Mouse (Mus musculus): ENCODE data around the gene Fryl. TPM values are rescaled to one million over a fixed set of nuclear protein-coding genes. Genes with fewer than 3 reads are reported as not detected.
A peak's percentile ranks its signal among the peaks of the same experiment; 100 is the strongest.

Fryl gene
- polyA plus RNA-seq (2015; fragmentation: Nextera tagmentation; extraction: Ambion mirVana): 20.3 and 20.4 TPM in 2 replicates

GRCm38 (mm10) chr5:73256352-73257065 lies at the start of gene Fryl:
Gene Fryl, minus strand, starts transcription at chr5:73256619.
- Histone ChIP-seq H3K36me3 (ENCODE audit: control insufficient read depth, insufficient read depth, low read length) (no peaks in the 10 kb centered on the region), H3K4me2 (ENCODE audit: low read depth, low read length) (peak within 1 kb of the TSS; percentile 75), H3K4me1 (replicated peaks; ENCODE audit: control insufficient read depth, insufficient read depth, low read length) (peaks cover 9% of the 10 kb centered on the region), H3K27me3 (ENCODE audit: control insufficient read depth, insufficient read depth, low read depth, low read length) (no peaks in the 10 kb centered on the region), H3K9ac (ENCODE audit: low read length) (peak within 1 kb of the TSS; percentile 91), H3K27ac (ENCODE audit: low read length) (peak within 1 kb of the TSS; percentile 90), H3K4me3 (ENCODE audit: low read length) (peak within 1 kb of the TSS; percentile 99), H3K9me3 (ENCODE audit: control insufficient read depth, low read length) (no peaks in the 10 kb centered on the region)
- peak; percentile 99 for ATAC-seq (ENCODE audit: low read depth)
- under 1% methylated on average over 43 of the region's 44 CpGs for WGBS

GRCm38 (mm10) chr5:73304507-73304906 lies 48.1 kb upstream of the Fryl start:
- no peak overlapping the region for H3K9ac ChIP-seq (ENCODE audit: low read length)
- no peaks in the 10 kb centered on the region for H3K4me1 ChIP-seq (replicated peaks; ENCODE audit: control insufficient read depth, insufficient read depth, low read length)
- H3K4me3 ChIP-seq (ENCODE audit: low read length): no peak overlapping the region
- ATAC-seq (ENCODE audit: low read depth): no peak
- H3K4me2 ChIP-seq (ENCODE audit: low read depth, low read length): no peak overlapping the region
- 80% methylated on average over 12 of the region's 12 CpGs for WGBS
- no peaks in the 10 kb centered on the region for H3K27me3 ChIP-seq (ENCODE audit: control insufficient read depth, insufficient read depth, low read depth, low read length)
- H3K27ac ChIP-seq (ENCODE audit: low read length): no peak overlapping the region
- H3K9me3 ChIP-seq (ENCODE audit: control insufficient read depth, low read length): no peaks in the 10 kb centered on the region
- H3K36me3 ChIP-seq (ENCODE audit: control insufficient read depth, insufficient read depth, low read length): peaks cover 41% of the 10 kb centered on the region

GRCm38 (mm10) chr5:73301601-73302307 lies 45.3 kb upstream of the Fryl start:
- H3K9me3 ChIP-seq (ENCODE audit: control insufficient read depth, low read length): no peaks in the 10 kb centered on the region
- H3K4me1 ChIP-seq (replicated peaks; ENCODE audit: control insufficient read depth, insufficient read depth, low read length): no peaks in the 10 kb centered on the region
- H3K36me3 ChIP-seq (ENCODE audit: control insufficient read depth, insufficient read depth, low read length): peaks cover 37% of the 10 kb centered on the region
- H3K27ac ChIP-seq (ENCODE audit: low read length): no peak overlapping the region
- no peak for ATAC-seq (ENCODE audit: low read depth)
- no peaks in the 10 kb centered on the region for H3K27me3 ChIP-seq (ENCODE audit: control insufficient read depth, insufficient read depth, low read depth, low read length)
- no peak overlapping the region for H3K4me2 ChIP-seq (ENCODE audit: low read depth, low read length)
- H3K4me3 ChIP-seq (ENCODE audit: low read length): no peak overlapping the region
- 86% methylated on average over 7 of the region's 7 CpGs for WGBS
- no peak overlapping the region for H3K9ac ChIP-seq (ENCODE audit: low read length)

GRCm38 (mm10) chr5:73295916-73296315 lies 39.5 kb upstream of the Fryl start:
- Histone ChIP-seq H3K9ac (ENCODE audit: low read length) (no peak overlapping the region), H3K27ac (ENCODE audit: low read length) (no peak overlapping the region), H3K4me3 (ENCODE audit: low read length) (no peak overlapping the region), H3K9me3 (ENCODE audit: control insufficient read depth, low read length) (no peaks in the 10 kb centered on the region), H3K4me1 (replicated peaks; ENCODE audit: control insufficient read depth, insufficient read depth, low read length) (peaks cover 8% of the 10 kb centered on the region), H3K4me2 (ENCODE audit: low read depth, low read length) (no peak overlapping the region), H3K36me3 (ENCODE audit: control insufficient read depth, insufficient read depth, low read length) (peaks cover 30% of the 10 kb centered on the region), H3K27me3 (ENCODE audit: control insufficient read depth, insufficient read depth, low read depth, low read length) (no peaks in the 10 kb centered on the region)
- ATAC-seq (ENCODE audit: low read depth): no peak
- WGBS: 86% methylated on average over 4 of the region's 4 CpGs

- H3K36me3 ChIP-seq (ENCODE audit: control insufficient read depth, insufficient read depth, low read length): peaks cover 25% of the 10 kb centered on the region
- H3K27me3 ChIP-seq (ENCODE audit: control insufficient read depth, insufficient read depth, low read depth, low read length): no peaks in the 10 kb centered on the region
- H3K9ac ChIP-seq (ENCODE audit: low read length): no peak overlapping the region
- H3K4me2 ChIP-seq (ENCODE audit: low read depth, low read length): no peak overlapping the region
- no peak overlapping the region for H3K27ac ChIP-seq (ENCODE audit: low read length)
- no peak for ATAC-seq (ENCODE audit: low read depth)
- H3K4me3 ChIP-seq (ENCODE audit: low read length): no peak overlapping the region
- WGBS: 96% methylated on average over 7 of the region's 7 CpGs
- H3K4me1 ChIP-seq (replicated peaks; ENCODE audit: control insufficient read depth, insufficient read depth, low read length): peaks cover 8% of the 10 kb centered on the region
- H3K9me3 ChIP-seq (ENCODE audit: control insufficient read depth, low read length): no peaks in the 10 kb centered on the region
These were observed 38.6 kb upstream of the Fryl start for GRCm38 (mm10) chr5:73295016-73295415.

GRCm38 (mm10) chr5:73293458-73293827 lies 37.0 kb upstream of the Fryl start:
- Histone ChIP-seq H3K4me2 (ENCODE audit: low read depth, low read length) (peak overlapping the region; percentile 84), H3K27ac (ENCODE audit: low read length) (no peak overlapping the region), H3K9ac (ENCODE audit: low read length) (peak overlapping the region; percentile 80), H3K36me3 (ENCODE audit: control insufficient read depth, insufficient read depth, low read length) (peaks cover 19% of the 10 kb centered on the region), H3K9me3 (ENCODE audit: control insufficient read depth, low read length) (no peaks in the 10 kb centered on the region), H3K4me3 (ENCODE audit: low read length) (peak overlapping the region; percentile 79), H3K4me1 (replicated peaks; ENCODE audit: control insufficient read depth, insufficient read depth, low read length) (peaks cover 10% of the 10 kb centered on the region), H3K27me3 (ENCODE audit: control insufficient read depth, insufficient read depth, low read depth, low read length) (no peaks in the 10 kb centered on the region)
- WGBS: 6% methylated on average over 8 of the region's 8 CpGs
- no peak for ATAC-seq (ENCODE audit: low read depth)

- peak within 1 kb of the TSS; percentile 81 for H3K27ac ChIP-seq (ENCODE audit: low read length)
- peak; percentile 100 for ATAC-seq (ENCODE audit: low read depth)
- H3K9me3 ChIP-seq (ENCODE audit: control insufficient read depth, low read length): no peaks in the 10 kb centered on the region
- no peaks in the 10 kb centered on the region for H3K27me3 ChIP-seq (ENCODE audit: control insufficient read depth, insufficient read depth, low read depth, low read length)
- H3K4me3 ChIP-seq (ENCODE audit: low read length): peak within 1 kb of the TSS; percentile 79
- whole genome bisulfite sequencing: under 1% methylated on average over 55 of the region's 58 CpGs
- peak within 1 kb of the TSS; percentile 84 for H3K4me2 ChIP-seq (ENCODE audit: low read depth, low read length)
- peaks cover 10% of the 10 kb centered on the region for H3K4me1 ChIP-seq (replicated peaks; ENCODE audit: control insufficient read depth, insufficient read depth, low read length)
- H3K36me3 ChIP-seq (ENCODE audit: control insufficient read depth, insufficient read depth, low read length): peaks cover 16% of the 10 kb centered on the region
- peak within 1 kb of the TSS; percentile 80 for H3K9ac ChIP-seq (ENCODE audit: low read length)
These were observed 36.4 kb upstream of the Fryl start, which contains the start of gene Ociad1 for GRCm38 (mm10) chr5:73292502-73293457. Gene Ociad1, plus strand, starts transcription at chr5:73292784.

GRCm38 (mm10) chr5:73289900-73290299 lies 33.5 kb upstream of the Fryl start:
- peaks cover 7% of the 10 kb centered on the region for H3K4me1 ChIP-seq (replicated peaks; ENCODE audit: control insufficient read depth, insufficient read depth, low read length)
- no peaks in the 10 kb centered on the region for H3K27me3 ChIP-seq (ENCODE audit: control insufficient read depth, insufficient read depth, low read depth, low read length)
- peaks cover 1% of the 10 kb centered on the region for H3K36me3 ChIP-seq (ENCODE audit: control insufficient read depth, insufficient read depth, low read length)
- no peak for ATAC-seq (ENCODE audit: low read depth)
- H3K4me3 ChIP-seq (ENCODE audit: low read length): no peak overlapping the region
- H3K27ac ChIP-seq (ENCODE audit: low read length): no peak overlapping the region
- 61% methylated on average over 2 of the region's 2 CpGs for WGBS
- H3K9me3 ChIP-seq (ENCODE audit: control insufficient read depth, low read length): no peaks in the 10 kb centered on the region
- no peak overlapping the region for H3K4me2 ChIP-seq (ENCODE audit: low read depth, low read length)
- H3K9ac ChIP-seq (ENCODE audit: low read length): no peak overlapping the region
